Mouse (Mus musculus) myocyte (in vitro differentiated cells): ENCODE results near the gene Fam57a.
"Not testable (repeated sequence)": the region's sequence is repeated elsewhere in the genome, so short reads cannot be mapped to it uniquely, and the experiment has no call there.

Experiments used
- E2F4 ChIP-seq: IDR thresholded peaks from one replicate; pipeline ENCODE4 v1.6.1; 2011; ENCODE audit warnings: mild to moderate bottlenecking, control low read depth, moderate library complexity; ENCODE audit not compliant: insufficient read depth
- MAX ChIP-seq: IDR thresholded peaks from one replicate; pipeline ENCODE4 v1.6.1; 2011; ENCODE audit warnings: low read depth, mild to moderate bottlenecking, control low read depth
- MYOD1 ChIP-seq, 3 experiments: IDR thresholded peaks; one replicate each; pipeline ENCODE4 v1.6.1; 2011; ENCODE audit warnings: control low read depth in 2 of 3, low read depth in 2 of 3, mild to moderate bottlenecking in 2 of 3, moderate library complexity in 1 of 3; ENCODE audit not compliant: insufficient read length in 2 of 3, control insufficient read depth in 1 of 3
- MYOG ChIP-seq, 3 experiments: IDR thresholded peaks; one replicate each; pipeline ENCODE4 v1.6.1; 2011; ENCODE audit warnings: control low read depth in 2 of 3, low read depth in 2 of 3, mild to moderate bottlenecking in 2 of 3; ENCODE audit not compliant: insufficient read length in 2 of 3, control insufficient read depth in 1 of 3, insufficient read depth in 1 of 3
- POLR2A ChIP-seq: IDR thresholded peaks from one replicate; pipeline ENCODE4 v1.6.1; 2011; ENCODE audit warnings: low read depth, mild to moderate bottlenecking, control low read depth, moderate library complexity; ENCODE audit not compliant: insufficient read length
- POLR2AphosphoS2 ChIP-seq: IDR thresholded peaks from one replicate; pipeline ENCODE4 v1.6.1; 2011; ENCODE audit warnings: low read depth, control low read depth; ENCODE audit not compliant: insufficient read length
- REST ChIP-seq: IDR thresholded peaks from one replicate; pipeline ENCODE4 v1.6.1; 2011; ENCODE audit warnings: mild to moderate bottlenecking, control low read depth, moderate library complexity; ENCODE audit not compliant: insufficient read depth, insufficient read length
- TCF12 ChIP-seq: IDR thresholded peaks from one replicate; pipeline ENCODE4 v1.6.1; 2011; ENCODE audit warnings: mild to moderate bottlenecking, control low read depth; ENCODE audit not compliant: poor library complexity, insufficient read depth, severe bottlenecking
- USF1 ChIP-seq: IDR thresholded peaks from one replicate; pipeline ENCODE4 v1.6.1; 2011; ENCODE audit warnings: low read depth, mild to moderate bottlenecking, control low read depth, moderate library complexity

GRCm38 (mm10) chr11:76211595-76211994, 32.1 kb downstream of the Fam57a start:
- not testable (repeated sequence) for TF ChIP-seq MAX; E2F4; POLR2A; USF1; MYOG (IDR thresholded peaks at IDR 0.05; ENCODE audit: control insufficient read depth in 1 of 3, insufficient read depth in 1 of 3, insufficient read length in 2 of 3, low read depth in 2 of 3); POLR2AphosphoS2; MYOD1 (IDR thresholded peaks at IDR 0.05; ENCODE audit: control insufficient read depth in 1 of 3, insufficient read length in 2 of 3, low read depth in 2 of 3); REST; TCF12
